Mouse (Mus musculus) intestine, postnatal 0 days (tissue): ENCODE data around the gene Gnl1. TPM values are rescaled to one million over a fixed set of nuclear protein-coding genes. Genes with fewer than 3 reads are reported as not detected.
A peak's percentile ranks its signal among the peaks of the same experiment; 100 is the strongest.
"Not testable (repeated sequence)": the region's sequence is repeated elsewhere in the genome, so short reads cannot be mapped to it uniquely, and the experiment has no call there.

ENCODE experiments used
- ATAC-seq: fragments of 200-750 bp; cut with Nextera tagmentation; 2 replicates; pipeline ENCODE4 v1.8.0; 2017; ENCODE audit warnings: mild to moderate bottlenecking, moderate TSS enrichment, moderate library complexity
- H3K27ac ChIP-seq: fragments of 300-500 bp; sonication (generic); 2 replicates; pipeline ENCODE4 v1.5.1; 2014; ENCODE audit warnings: mild to moderate bottlenecking, low read depth, low read length, moderate library complexity
- H3K27me3 ChIP-seq: fragments of 300-500 bp; sonication (generic); replicated peaks from 2 replicates; pipeline ENCODE4 v1.6.1; 2014; ENCODE audit warnings: low read length, mixed read lengths; ENCODE audit not compliant: control insufficient read depth, insufficient read depth
- H3K36me3 ChIP-seq: fragments of 300-500 bp; sonication (generic); 2 replicates; pipeline ENCODE4 v1.6.1; 2014; ENCODE audit warnings: mild to moderate bottlenecking, moderate library complexity; ENCODE audit not compliant: control insufficient read depth, insufficient read depth
- H3K4me1 ChIP-seq: fragments of 300-500 bp; sonication (generic); replicated peaks from 2 replicates; pipeline ENCODE4 v1.6.1; 2014; ENCODE audit warnings: antibody characterized with exemption, low read length, mixed read lengths; ENCODE audit not compliant: control insufficient read depth, insufficient read depth
- H3K4me2 ChIP-seq: fragments of 300-500 bp; sonication (generic); replicated peaks from 2 replicates; pipeline ENCODE4 v1.6.1; 2014; ENCODE audit warnings: low read depth, mild to moderate bottlenecking, moderate library complexity
- H3K4me3 ChIP-seq: fragments of 300-500 bp; sonication (generic); 2 replicates; pipeline ENCODE4 v1.5.1; 2014; ENCODE audit warnings: low read depth, low read length
- H3K9ac ChIP-seq: fragments of 300-500 bp; sonication (generic); 2 replicates; pipeline ENCODE4 v1.6.1; 2014; ENCODE audit warnings: mild to moderate bottlenecking, low read depth, low read length
- H3K9me3 ChIP-seq: fragments of 300-500 bp; sonication (generic); 2 replicates; pipeline ENCODE4 v1.6.1; 2016; ENCODE audit warnings: mixed run types; ENCODE audit not compliant: control insufficient read depth
- CTCF ChIP-seq: sonication (generic); IDR thresholded peaks from 2 replicates; pipeline ENCODE4 v1.5.1; 2016; ENCODE audit warnings: low read depth, mild to moderate bottlenecking, control low read depth, antibody characterized with exemption, moderate library complexity
- WGBS: fragments of 180-500 bp; shearing (Covaris S2); extraction: QIAGEN DNeasy Blood & Tissue Kit; methylation state at CpG from one replicate; pipeline ENCODE4 v1.1.7; 2014; 5-methylcytosine and 5-hydroxymethylcytosine counted together
- microRNA counts: library from miRNA; unstranded; fragments of <30 nt; microRNA quantifications from one replicate; lab custom pipeline; 2016
- microRNA-seq: library from miRNA; unstranded; fragments of <30 nt; microRNA quantifications from one replicate; pipeline ENCODE4, GENCODE M21; 2016
- polyA plus RNA-seq: library from polyadenylated mRNA; unstranded; fragments of >200 nt; fragmentation: Nextera tagmentation; extraction: Ambion mirVana; gene quantifications from 2 replicates; pipeline ENCODE4 v1.2.1, GENCODE M21; 2015

Gene Gnl1
- polyA plus RNA-seq, 1 experiment from 2014 or later, result 29.4 TPM

- TF ChIP-seq CTCF, result peak; percentile 68
- WGBS, result 4% methylated on average over 40 of the region's 40 CpGs
- H3K4me1 ChIP-seq, H3K9me3 ChIP-seq, H3K27me3 ChIP-seq, H3K36me3 ChIP-seq: not testable (repeated sequence)
- Histone ChIP-seq H3K9ac (peak overlapping the region; percentile 46; the same call in 1 of the 2 replicates), H3K27ac (peak overlapping the region; percentile 77), H3K4me3 (peak overlapping the region; percentile 59), H3K4me2 (peak overlapping the region; percentile 89)
- ATAC-seq, result peak; percentile 62
Measured at GRCm38 (mm10) chr17:36031583-36032331, 52.1 kb downstream of the Gnl1 start.

GRCm38 (mm10) chr17:36032351-36032875 is 52.8 kb downstream of the Gnl1 start, which contains the start of gene H2-T23:
Gene H2-T23, minus strand, starts transcription at chr17:36032855.
- not testable (repeated sequence) for H3K9me3 ChIP-seq, H3K36me3 ChIP-seq, H3K27me3 ChIP-seq, H3K4me1 ChIP-seq
- Histone ChIP-seq H3K9ac (peak within 1 kb of the TSS; percentile 46), H3K4me3 (peak within 1 kb of the TSS; percentile 59), H3K27ac (peak within 1 kb of the TSS; percentile 77), H3K4me2 (peak within 1 kb of the TSS; percentile 89)
- ATAC-seq, result peak; percentile 67
- WGBS, result 1% methylated on average over 25 of the region's 25 CpGs

- WGBS, result 42% methylated on average over 3 of the region's 3 CpGs
- H3K9me3 ChIP-seq, H3K4me3 ChIP-seq, H3K4me2 ChIP-seq, ATAC-seq, H3K4me1 ChIP-seq, H3K36me3 ChIP-seq, H3K9ac ChIP-seq, H3K27me3 ChIP-seq, H3K27ac ChIP-seq: not testable (repeated sequence)
Measured at GRCm38 (mm10) chr17:36034524-36034923, 54.9 kb downstream of the Gnl1 start.

- not testable (repeated sequence) for H3K9me3 ChIP-seq, H3K27ac ChIP-seq, H3K4me1 ChIP-seq, H3K4me2 ChIP-seq, H3K9ac ChIP-seq, H3K27me3 ChIP-seq, H3K36me3 ChIP-seq, H3K4me3 ChIP-seq
- WGBS, result 10% methylated on average over 3 of the region's 3 CpGs
- TF ChIP-seq CTCF, result peak; percentile 69
- ATAC-seq, result peak; percentile 50
Measured at GRCm38 (mm10) chr17:36035010-36035638, 55.5 kb downstream of the Gnl1 start.

GRCm38 (mm10) chr17:36036126-36036525 is 56.5 kb downstream of the Gnl1 start:
- not testable (repeated sequence) for H3K4me3 ChIP-seq, H3K36me3 ChIP-seq, H3K4me2 ChIP-seq, H3K27ac ChIP-seq, H3K27me3 ChIP-seq, H3K4me1 ChIP-seq, H3K9ac ChIP-seq, H3K9me3 ChIP-seq, ATAC-seq
- 85% methylated on average over 13 of the region's 13 CpGs for WGBS

MicroRNA genes within 50 kb of the gene (microRNA counts, 519-probe panel; counts per million panel counts)
- microRNA mmu-miR-877 (lab: Ali Mortazavi, UCI), result 1,981 counts per million, percentile 13 among the panel's probes with 10 or more counts

Small RNAs within 50 kb of the gene (microRNA-seq; reads per million reads assigned to microRNA genes)
- 41.3 reads per million, percentile 36 among the genes with 10 or more reads in this experiment for gene Mir877

Other genes with a start within 250 kb of the Gnl1 start
- gene Ier3, start 158.2 kb upstream of the Gnl1 start, polyA plus RNA-seq, result 34.6 and 36.9 TPM in 2 replicates
- gene Flot1, start 156.6 kb upstream of the Gnl1 start, polyA plus RNA-seq, result 56.4 and 57.8 TPM in 2 replicates
- 233 and 240 TPM in 2 replicates for gene Tubb5, start 141.5 kb upstream of the Gnl1 start, polyA plus RNA-seq
- 2.3 and 2.7 TPM in 2 replicates for gene Mdc1, start 138.3 kb upstream of the Gnl1 start, polyA plus RNA-seq
- gene Nrm, start 118.5 kb upstream of the Gnl1 start, polyA plus RNA-seq, result 19.8 and 20.6 TPM in 2 replicates
- gene Ppp1r18, start 114.3 kb upstream of the Gnl1 start, polyA plus RNA-seq, result 15.2 and 15.6 TPM in 2 replicates
- 17.2 and 18.1 TPM in 2 replicates for gene Dhx16, start 100.0 kb upstream of the Gnl1 start, polyA plus RNA-seq
- gene 2310061I04Rik, start 82.4 kb upstream of the Gnl1 start, polyA plus RNA-seq, result 31.5 and 32.3 TPM in 2 replicates
- gene Atat1, start 69.8 kb upstream of the Gnl1 start, polyA plus RNA-seq, result 11.0 and 11.9 TPM in 2 replicates
- gene Mrps18b, start 63.5 kb upstream of the Gnl1 start, polyA plus RNA-seq, result 81.6 and 85.7 TPM in 2 replicates
- 13.8 and 14.3 TPM in 2 replicates for gene Ppp1r10, start 63.4 kb upstream of the Gnl1 start, polyA plus RNA-seq
- 84.1 and 91.1 TPM in 2 replicates for gene Abcf1, start 10.1 kb upstream of the Gnl1 start, polyA plus RNA-seq
- 9.4 and 9.6 TPM in 2 replicates for gene Prr3, start 385 bp downstream of the Gnl1 start, polyA plus RNA-seq
- 1.4 and 1.5 TPM in 2 replicates for gene H2-T24, start 40.7 kb downstream of the Gnl1 start, polyA plus RNA-seq
- 68.3 and 71.7 TPM in 2 replicates for gene H2-T23, start 53.0 kb downstream of the Gnl1 start, polyA plus RNA-seq
- gene H2-T22, start 62.9 kb downstream of the Gnl1 start, polyA plus RNA-seq, result 19.5 and 21.2 TPM in 2 replicates
- 2.8 and 3.1 TPM in 2 replicates for gene Gm6034, start 63.1 kb downstream of the Gnl1 start, polyA plus RNA-seq
- 84.2 and 86.5 TPM in 2 replicates for gene Gm11127, start 78.5 kb downstream of the Gnl1 start, polyA plus RNA-seq
- gene Gm19684, start 141.8 kb downstream of the Gnl1 start, polyA plus RNA-seq, result 0.17 TPM in 1 of 2 replicates, not detected in the other
- gene Gm7030, start 149.6 kb downstream of the Gnl1 start, polyA plus RNA-seq, result 0.93 and 1.3 TPM in 2 replicates
- 28.7 and 31.1 TPM in 2 replicates for gene Gm8909, start 188.7 kb downstream of the Gnl1 start, polyA plus RNA-seq
- gene H2-T3, start 210.4 kb downstream of the Gnl1 start, polyA plus RNA-seq, result 53.3 and 65.3 TPM in 2 replicates